Mouse (Mus musculus) inflammation-experienced regulatory T-cells, adult 6 months (primary cell): ENCODE results near the gene Ccdc162. TPM values are rescaled to one million over a fixed set of nuclear protein-coding genes. Genes with fewer than 3 reads are reported as not detected.

ENCODE experiments used
- ATAC-seq: one replicate; pipeline ENCODE4 v1.8.0; 2017
- polyA plus RNA-seq, 3 experiments: library from polyadenylated mRNA; unstranded; fragments of 100-300 nt; shearing (Covaris generic); gene quantifications; one replicate each; pipeline ENCODE4 v1.2.1; 2017

Ccdc162 gene
- 1 to 10 TPM in 2 of 3 experiments, under 1 TPM in 1; 0.19 to 1.6 (median 1.3) TPM for polyA plus RNA-seq

DNA sequence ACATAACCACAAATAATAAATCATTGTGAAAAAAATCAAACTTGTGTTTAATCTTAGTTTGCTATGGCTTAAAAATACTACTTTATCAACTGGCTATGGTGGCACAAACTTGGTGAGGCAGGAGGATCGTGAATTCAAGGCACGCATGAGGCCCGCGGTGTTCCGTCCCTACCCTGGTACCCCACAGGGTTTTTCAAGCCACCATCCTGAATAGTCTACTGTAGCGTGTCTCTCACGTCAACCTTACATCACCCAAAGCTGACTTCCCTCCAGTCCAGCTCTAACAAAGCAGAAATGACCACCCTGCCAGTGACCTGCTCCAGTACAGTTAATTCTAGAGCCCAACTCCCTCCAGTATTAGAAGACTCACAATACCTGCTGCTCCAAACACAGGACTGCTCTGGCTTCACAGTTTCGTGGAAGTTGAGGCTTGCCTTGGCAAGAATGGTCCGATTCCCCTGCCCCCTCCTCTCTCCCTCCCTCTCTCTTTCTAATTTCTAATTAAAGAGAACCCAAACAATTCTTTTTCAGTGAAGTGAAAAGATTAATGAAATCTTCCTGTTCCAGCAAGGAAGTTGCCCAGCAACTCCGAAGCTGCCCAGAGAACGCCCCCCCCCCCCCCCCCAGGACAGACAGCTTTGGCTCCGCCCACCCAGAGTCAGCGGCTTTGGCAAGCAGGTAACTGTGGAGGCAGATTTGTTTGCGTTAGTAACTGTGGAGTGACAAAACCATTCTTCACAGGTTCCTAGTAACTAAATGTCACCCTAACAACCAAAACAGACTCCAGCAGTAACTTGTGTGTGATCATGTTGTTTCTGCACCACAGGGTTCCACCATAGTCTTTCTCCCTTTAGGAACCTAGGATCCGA is at the start of gene Ccdc162:
Gene Ccdc162 (minus strand): TSS at position 606 of the 869 bp plus-strand sequence.
- no peak for ATAC-seq

- ATAC-seq, result no peak
Observed at GRCm38 (mm10) chr10:41765586-41765985, 49.2 kb upstream of the Ccdc162 start.

- no peak for ATAC-seq
Observed at GRCm38 (mm10) chr10:41763741-41764385, 47.4 kb upstream of the Ccdc162 start.

DNA sequence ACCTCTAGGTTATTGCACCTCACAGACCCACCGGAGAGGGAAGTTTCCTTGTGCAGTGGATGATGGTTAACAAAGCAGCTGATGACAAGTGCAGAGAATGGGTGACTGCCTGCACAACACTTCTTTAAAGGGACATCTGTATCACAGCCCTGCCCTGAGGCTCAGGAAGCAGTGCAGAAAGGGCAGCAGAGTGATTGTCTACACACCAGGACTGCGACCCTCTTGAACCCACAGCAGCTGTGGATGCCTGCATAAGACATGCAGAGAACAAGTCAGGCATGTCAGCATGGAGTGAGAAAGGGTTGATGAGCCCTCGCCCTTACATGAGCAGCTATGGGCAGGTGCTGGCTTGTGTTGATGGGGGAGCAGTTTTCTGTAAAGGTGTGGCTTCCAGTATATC is 44.4 kb upstream of the Ccdc162 start:
- no peak for ATAC-seq

GRCm38 (mm10) chr10:41758041-41758440 is 41.6 kb upstream of the Ccdc162 start:
- no peak for ATAC-seq

GRCm38 (mm10) chr10:41757226-41757625 is 40.8 kb upstream of the Ccdc162 start:
- no peak for ATAC-seq

GRCm38 (mm10) chr10:41751867-41752480 is 35.5 kb upstream of the Ccdc162 start:
- ATAC-seq, result peak; percentile 72

- no peak for ATAC-seq
Observed at GRCm38 (mm10) chr10:41749306-41749705, 32.9 kb upstream of the Ccdc162 start.

GRCm38 (mm10) chr10:41746554-41746953 is 30.1 kb upstream of the Ccdc162 start:
- no peak for ATAC-seq

- ATAC-seq, result no peak
Observed at GRCm38 (mm10) chr10:41744006-41744405, 27.6 kb upstream of the Ccdc162 start.

GRCm38 (mm10) chr10:41740221-41740620 is 23.8 kb upstream of the Ccdc162 start:
- ATAC-seq, result no peak

GRCm38 (mm10) chr10:41737245-41737644 is 20.8 kb upstream of the Ccdc162 start:
- ATAC-seq, result no peak

DNA sequence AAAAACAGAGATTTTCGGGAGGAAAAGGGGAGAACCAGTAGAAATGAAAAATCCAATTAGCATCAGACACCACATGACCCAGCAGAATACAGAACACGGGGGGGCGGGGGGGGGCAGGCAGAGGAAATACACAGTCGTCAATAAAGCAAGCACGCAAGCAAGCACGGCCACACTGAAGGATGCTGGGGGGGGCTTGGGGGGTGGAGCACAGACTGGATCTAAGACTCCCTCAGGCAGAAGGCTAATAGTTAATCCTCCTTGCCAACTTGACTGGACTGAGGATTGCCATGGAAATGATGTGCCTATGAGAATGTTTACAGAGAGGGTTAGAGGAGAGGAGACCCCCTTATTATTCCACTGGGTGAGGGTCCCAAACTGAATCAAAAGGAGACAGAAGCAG is 19.0 kb upstream of the Ccdc162 start:
- no peak for ATAC-seq

- no peak for ATAC-seq
Observed at GRCm38 (mm10) chr10:41733214-41733613, 16.8 kb upstream of the Ccdc162 start.

DNA sequence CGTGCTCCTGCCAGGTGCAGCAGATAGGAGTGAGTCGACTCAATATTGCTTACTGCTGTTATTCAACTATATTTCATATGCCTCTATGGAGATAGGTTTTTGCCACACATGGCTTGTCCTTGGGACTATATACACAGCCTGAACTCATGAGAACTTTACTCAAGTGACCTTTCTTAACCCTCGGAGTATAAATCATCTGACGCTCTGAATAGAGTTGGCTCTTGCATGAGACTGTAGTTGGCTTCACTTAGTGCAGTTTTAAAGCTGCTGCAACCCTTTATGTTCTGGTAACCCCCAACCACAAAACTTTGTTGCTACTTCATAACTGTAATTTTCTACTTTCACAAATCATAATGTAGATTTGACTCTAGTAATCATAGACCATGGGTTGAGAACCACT is 15.5 kb upstream of the Ccdc162 start:
- no peak for ATAC-seq

DNA sequence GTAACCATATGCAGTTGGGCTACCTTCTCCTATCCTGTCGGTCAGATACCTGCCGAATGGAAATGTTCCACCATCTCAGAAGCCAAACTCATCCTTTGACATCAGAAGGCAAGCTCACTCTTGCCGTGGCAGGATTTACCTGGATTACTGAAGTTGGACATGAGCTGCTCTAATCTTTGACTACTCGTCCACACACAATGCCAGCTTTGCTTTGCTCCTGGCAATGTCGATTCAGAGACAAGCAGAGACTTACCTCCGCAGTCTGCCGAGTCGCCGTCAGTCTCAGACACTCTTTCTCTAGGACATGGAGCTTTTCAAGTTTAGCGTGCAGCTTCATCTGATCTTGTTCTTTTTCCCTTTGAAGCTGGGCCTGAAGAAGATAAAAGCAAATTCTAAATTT is 14.3 kb upstream of the Ccdc162 start:
- ATAC-seq, result no peak

GRCm38 (mm10) chr10:41726215-41726614 is 9.8 kb upstream of the Ccdc162 start:
- no peak for ATAC-seq

GRCm38 (mm10) chr10:41719587-41719986 is 3.2 kb upstream of the Ccdc162 start:
- no peak for ATAC-seq

DNA sequence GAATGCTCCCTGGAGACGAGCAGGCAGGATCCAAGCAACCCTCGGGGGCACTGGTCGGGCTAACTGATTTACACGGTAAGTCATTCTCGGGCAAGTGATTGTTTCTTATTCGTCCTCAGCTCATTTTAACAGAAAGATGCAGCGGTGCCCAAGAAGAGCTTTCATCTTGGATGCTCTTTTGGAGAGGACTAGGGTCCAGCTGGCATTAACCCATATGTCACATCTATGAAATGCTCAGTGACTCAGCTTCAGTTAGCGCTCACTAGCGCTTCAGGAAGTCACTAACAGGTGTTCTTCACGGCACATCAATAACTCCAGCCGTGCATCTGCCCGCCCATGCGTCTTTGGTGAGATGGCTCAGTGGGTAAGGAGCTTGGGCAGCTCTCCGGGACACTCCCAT is 877 bp downstream of the Ccdc162 start:
- ATAC-seq, result no peak

- no peak for ATAC-seq
Observed at GRCm38 (mm10) chr10:41711467-41711866, 5.0 kb downstream of the Ccdc162 start.

DNA sequence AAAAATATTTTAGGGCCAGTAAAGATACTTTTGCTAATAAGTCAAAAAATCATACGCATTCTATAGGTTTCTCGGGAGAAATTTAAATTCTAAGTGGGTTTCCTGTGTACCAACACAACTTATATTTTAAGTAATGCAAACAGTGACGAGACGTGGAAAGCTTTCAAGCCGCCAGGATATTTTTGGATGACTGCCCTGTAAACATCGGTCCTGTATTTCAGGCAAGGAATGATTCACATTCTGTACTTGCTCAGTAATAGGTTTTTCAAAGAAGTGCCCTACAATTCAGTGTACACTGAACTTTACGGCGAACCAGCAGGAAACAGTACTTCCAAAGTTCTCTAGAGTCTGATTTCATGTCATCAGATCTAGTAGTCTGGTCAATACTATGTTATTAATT is 5.7 kb downstream of the Ccdc162 start:
- no peak for ATAC-seq

GRCm38 (mm10) chr10:41709341-41709740 is 7.1 kb downstream of the Ccdc162 start:
- no peak for ATAC-seq

DNA sequence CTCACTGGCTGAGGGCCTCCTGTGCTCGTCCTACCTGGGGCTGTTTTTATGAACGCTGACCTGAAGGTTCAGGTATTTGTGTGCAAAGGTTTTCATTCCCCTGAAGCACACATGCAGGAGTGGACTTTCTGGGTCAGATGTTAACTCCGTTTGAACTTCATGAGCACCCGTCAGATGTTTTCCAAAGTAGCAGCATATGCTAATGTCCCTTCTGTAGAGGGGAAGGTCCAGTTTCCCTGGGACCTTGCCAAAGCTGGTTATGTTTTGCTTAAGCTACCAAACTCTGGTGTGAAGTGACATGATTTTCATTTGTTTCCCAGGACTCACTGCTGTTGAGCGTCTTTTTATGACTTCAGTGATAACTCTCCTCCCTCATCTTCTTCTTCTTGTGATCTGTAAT is 16.8 kb downstream of the Ccdc162 start:
- ATAC-seq, result no peak

DNA sequence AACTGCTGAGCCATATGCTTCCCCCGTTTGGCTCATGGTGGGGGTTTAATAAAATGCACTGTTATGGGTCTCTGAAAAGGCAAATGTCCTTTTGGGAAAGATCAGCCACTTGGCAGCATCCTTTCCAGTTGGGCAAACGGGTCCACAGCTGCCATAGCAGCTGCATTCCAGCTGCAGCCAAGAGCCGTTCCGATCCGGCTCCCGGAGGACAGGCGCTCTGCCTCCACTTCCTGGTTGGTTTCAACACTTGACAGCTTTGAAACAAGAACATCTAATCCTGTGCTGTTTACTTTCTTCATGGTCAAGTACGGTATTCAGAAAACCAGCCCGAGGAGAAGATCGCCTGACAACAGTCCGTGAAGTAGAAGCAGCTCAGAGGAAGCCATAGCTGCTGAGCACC is 19.4 kb downstream of the Ccdc162 start:
- ATAC-seq, result no peak
